Mouse (Mus musculus): ENCODE measurements at regions not wholly inside any gene's neighbourhood (a gene's known extent, or its start where the extent isn't known, plus 50 kb on each side); places are given as distances from the start of the nearest gene placed in this dataset.

GRCm38 (mm10) chr16:87796514-87797248 lies 97.9 kb downstream of the Bach1 start:
- no peak for TF ChIP-seq CTCF (IDR thresholded peaks at IDR 0.05; ENCODE audit: control insufficient read depth, insufficient read depth, insufficient replicate concordance, low read depth, low read length)
- no peak for TF ChIP-seq POLR2A (IDR thresholded peaks at IDR 0.05; ENCODE audit: control insufficient read depth, low read depth, low read length)

Data from testis, adult 2 months (tissue).